Mouse (Mus musculus) kidney, postnatal 0 days (tissue): ENCODE results near the gene Ogdh. TPM values are rescaled to one million over a fixed set of nuclear protein-coding genes. Genes with fewer than 3 reads are reported as not detected.

ENCODE experiments used
- ATAC-seq: fragments of 200-750 bp; cut with Nextera tagmentation; replicated peaks from 2 replicates; pipeline ENCODE4 v1.8.0; 2017; ENCODE audit warnings: low read depth, moderate number of reproducible peaks, moderate TSS enrichment, moderate library complexity; ENCODE audit not compliant: low FRiP score
- DNase-seq: peaks from one replicate; pipeline ENCODE4 v3.0.0-alpha.2; 2016; ENCODE audit warnings: low spot score
- H3K27ac ChIP-seq: fragments of 300-500 bp; sonication (generic); 2 replicates; pipeline ENCODE4 v1.5.1; 2014; ENCODE audit warnings: mild to moderate bottlenecking
- H3K27me3 ChIP-seq: fragments of 300-500 bp; sonication (generic); 2 replicates; pipeline ENCODE4 v1.6.1; 2014; ENCODE audit warnings: low read length, mixed read lengths; ENCODE audit not compliant: insufficient read depth
- H3K36me3 ChIP-seq: fragments of 300-500 bp; sonication (generic); 2 replicates; pipeline ENCODE4 v1.6.1; 2014; ENCODE audit warnings: low read length, mixed read lengths; ENCODE audit not compliant: insufficient read depth
- H3K4me1 ChIP-seq: fragments of 300-500 bp; sonication (generic); replicated peaks from 2 replicates; pipeline ENCODE4 v1.6.1; 2014; ENCODE audit warnings: antibody characterized with exemption, low read length, mixed read lengths; ENCODE audit not compliant: insufficient read depth
- H3K4me2 ChIP-seq: fragments of 300-500 bp; sonication (generic); 2 replicates; pipeline ENCODE4 v1.6.1; 2014; ENCODE audit warnings: mild to moderate bottlenecking, low read length, moderate library complexity, mixed read lengths
- H3K4me3 ChIP-seq: fragments of 300-500 bp; sonication (generic); replicated peaks from 2 replicates; pipeline ENCODE4 v1.5.1; 2014; ENCODE audit warnings: low read depth, low read length
- H3K9ac ChIP-seq: fragments of 300-500 bp; sonication (generic); 2 replicates; pipeline ENCODE4 v1.6.1; 2014; ENCODE audit warnings: low read depth, low read length
- H3K9me3 ChIP-seq: fragments of 300-500 bp; sonication (generic); replicated peaks from 2 replicates; pipeline ENCODE4 v1.6.1; 2016; ENCODE audit warnings: low read length, inconsistent platforms, mixed read lengths
- CTCF ChIP-seq: IDR thresholded peaks from 2 replicates; pipeline ENCODE4 v1.5.1; 2016; ENCODE audit warnings: antibody characterized with exemption, low read depth, mild to moderate bottlenecking, moderate library complexity
- WGBS: fragments of 180-500 bp; shearing (Covaris S2); extraction: QIAGEN DNeasy Blood & Tissue Kit; methylation state at CpG from one replicate; pipeline ENCODE4 v1.1.7; 2014; 5-methylcytosine and 5-hydroxymethylcytosine counted together
- polyA plus RNA-seq: library from polyadenylated mRNA; unstranded; fragments of >200 nt; fragmentation: Nextera tagmentation; extraction: Ambion mirVana; gene quantifications from 2 replicates; pipeline ENCODE4 v1.2.1, GENCODE M21; 2015

Gene Ogdh
- polyA plus RNA-seq, 1 experiment from 2014 or later, result 125 TPM

GRCm38 (mm10) chr11:6331256-6331655 is 39.8 kb downstream of the Ogdh start:
- Histone ChIP-seq H3K27me3 (no peaks in the 10 kb centered on the region), H3K4me3 (no peak overlapping the region), H3K4me2 (no peak overlapping the region), H3K36me3 (peaks cover 13% of the 10 kb centered on the region; the same call in 1 of the 2 replicates), H3K9me3 (no peaks in the 10 kb centered on the region), H3K27ac (no peak overlapping the region), H3K9ac (no peak overlapping the region), H3K4me1 (no peaks in the 10 kb centered on the region)
- WGBS, result 87% methylated on average over 7 of the region's 7 CpGs
- ATAC-seq (no peak), DNase-seq (no peak)
- no peak for TF ChIP-seq CTCF

DNA sequence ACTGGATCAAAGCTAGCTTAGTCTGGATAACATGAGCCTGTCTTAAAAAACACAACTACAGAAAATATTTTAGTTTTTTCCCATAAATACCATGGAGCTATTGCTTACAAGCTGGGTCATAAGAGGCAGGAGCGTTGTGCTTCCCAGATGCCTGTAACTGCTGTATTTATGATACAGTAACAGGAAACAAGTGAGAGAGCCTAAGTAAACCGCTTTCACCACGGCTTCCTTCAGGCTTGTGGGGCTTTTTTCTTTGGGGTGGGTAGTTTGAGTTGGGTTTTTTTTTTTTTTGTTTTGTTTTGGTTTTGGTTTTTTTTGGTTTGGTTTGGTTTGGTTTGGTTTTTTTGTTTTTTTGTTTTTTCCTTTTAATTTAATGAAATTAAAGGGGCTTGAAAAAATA is 41.2 kb downstream of the Ogdh start:
- no peak for TF ChIP-seq CTCF
- no peak overlapping the region for H3K4me2 ChIP-seq
- ATAC-seq, result no peak
- peaks cover 23% of the 10 kb centered on the region for H3K36me3 ChIP-seq
- DNase-seq, result peak; percentile 8
- H3K4me3 ChIP-seq, result no peak overlapping the region
- no peaks in the 10 kb centered on the region for H3K4me1 ChIP-seq
- H3K27ac ChIP-seq, result no peak overlapping the region
- H3K27me3 ChIP-seq, result no peaks in the 10 kb centered on the region
- no peaks in the 10 kb centered on the region for H3K9me3 ChIP-seq
- H3K9ac ChIP-seq, result no peak overlapping the region
- 76% methylated on average over 3 of the region's 3 CpGs for WGBS

- no peak for ATAC-seq
- WGBS, result 88% methylated on average over 7 of the region's 7 CpGs
Measured at GRCm38 (mm10) chr11:6333403-6333802, 42.0 kb downstream of the Ogdh start.

DNA sequence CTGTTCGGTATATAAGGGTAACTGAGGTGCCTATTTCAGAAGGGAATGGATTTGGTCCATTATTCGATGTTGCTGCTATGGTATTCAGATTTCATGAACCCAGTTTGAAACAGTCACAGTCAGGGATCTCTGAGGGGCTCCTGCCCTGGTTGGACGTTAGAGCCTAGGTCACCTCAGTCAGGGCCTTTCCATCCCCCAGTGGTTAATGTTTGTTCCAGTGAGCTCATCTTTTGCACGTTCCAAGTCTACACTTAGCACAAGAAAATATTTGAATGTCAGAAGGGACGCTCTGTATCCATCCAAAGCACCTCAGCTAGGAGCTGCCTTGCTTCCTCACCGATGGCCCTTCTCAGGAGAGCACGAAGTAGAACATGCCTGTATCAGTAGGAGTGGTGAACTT is 43.9 kb downstream of the Ogdh start:
- no peaks in the 10 kb centered on the region for H3K27me3 ChIP-seq
- H3K36me3 ChIP-seq, result peaks cover 41% of the 10 kb centered on the region
- no peaks in the 10 kb centered on the region for H3K9me3 ChIP-seq
- H3K27ac ChIP-seq, result no peak overlapping the region
- H3K9ac ChIP-seq, result no peak overlapping the region
- no peak for DNase-seq
- TF ChIP-seq CTCF, result no peak
- WGBS, result 90% methylated on average over 7 of the region's 7 CpGs
- peak; percentile 76 for ATAC-seq
- H3K4me3 ChIP-seq, result no peak overlapping the region
- H3K4me2 ChIP-seq, result no peak overlapping the region
- H3K4me1 ChIP-seq, result no peaks in the 10 kb centered on the region

More at GRCm38 (mm10) chr11:6333403-6333802, 42.0 kb downstream of the Ogdh start:
- TF ChIP-seq CTCF, result no peak
- Histone ChIP-seq H3K4me2 (no peak overlapping the region), H3K27me3 (no peaks in the 10 kb centered on the region), H3K4me3 (no peak overlapping the region), H3K9me3 (no peaks in the 10 kb centered on the region), H3K36me3 (peaks cover 28% of the 10 kb centered on the region), H3K27ac (no peak overlapping the region), H3K4me1 (no peaks in the 10 kb centered on the region), H3K9ac (no peak overlapping the region)
- no peak for DNase-seq

DNA sequence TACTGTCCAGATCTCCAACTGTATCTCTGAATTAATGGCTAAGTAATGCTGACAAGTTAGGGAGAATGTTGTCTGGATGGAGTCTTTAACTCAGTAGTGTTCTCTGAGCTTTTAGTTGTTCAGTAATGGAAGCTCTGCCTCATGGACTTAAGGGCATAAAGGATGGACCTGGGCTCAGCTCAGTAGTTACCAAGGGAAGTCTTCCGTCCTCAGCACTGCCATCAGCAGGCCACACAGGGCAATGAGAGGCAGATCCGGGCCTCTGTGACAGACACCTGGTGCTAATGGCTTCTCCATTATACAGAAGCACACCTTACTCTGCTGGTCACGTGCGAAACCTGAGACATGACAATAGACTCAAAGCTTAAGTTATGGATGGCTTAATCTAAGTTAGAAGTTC is 45.3 kb downstream of the Ogdh start:
- Histone ChIP-seq H3K4me1 (no peaks in the 10 kb centered on the region), H3K36me3 (peaks cover 52% of the 10 kb centered on the region), H3K27me3 (no peaks in the 10 kb centered on the region), H3K4me2 (no peak overlapping the region), H3K9me3 (no peaks in the 10 kb centered on the region), H3K4me3 (no peak overlapping the region), H3K9ac (no peak overlapping the region), H3K27ac (no peak overlapping the region)
- peak; percentile 85 for ATAC-seq
- 76% methylated on average over 4 of the region's 4 CpGs for WGBS
- DNase-seq, result peak; percentile 16
- peak; percentile 14; the same call in 1 of the 2 replicates for TF ChIP-seq CTCF

GRCm38 (mm10) chr11:6345956-6346355 is 54.5 kb downstream of the Ogdh start:
- peaks cover 90% of the 10 kb centered on the region for H3K36me3 ChIP-seq
- ATAC-seq (no peak), DNase-seq (no peak)
- no peak overlapping the region for H3K4me3 ChIP-seq
- TF ChIP-seq CTCF, result no peak
- H3K4me2 ChIP-seq, result no peak overlapping the region
- no peaks in the 10 kb centered on the region for H3K27me3 ChIP-seq
- no peak overlapping the region for H3K27ac ChIP-seq
- WGBS, result 95% methylated on average over 4 of the region's 4 CpGs
- H3K9ac ChIP-seq, result no peak overlapping the region
- H3K4me1 ChIP-seq, result no peaks in the 10 kb centered on the region
- no peaks in the 10 kb centered on the region for H3K9me3 ChIP-seq

GRCm38 (mm10) chr11:6346966-6347365 is 55.5 kb downstream of the Ogdh start:
- no peak overlapping the region for H3K4me3 ChIP-seq
- H3K36me3 ChIP-seq, result peaks cover 87% of the 10 kb centered on the region
- H3K27ac ChIP-seq, result no peak overlapping the region
- no peak for TF ChIP-seq CTCF
- DNase-seq, result no peak
- H3K9ac ChIP-seq, result no peak overlapping the region
- no peak overlapping the region for H3K4me2 ChIP-seq
- no peaks in the 10 kb centered on the region for H3K4me1 ChIP-seq
- H3K27me3 ChIP-seq, result no peaks in the 10 kb centered on the region
- WGBS, result 88% methylated on average over 7 of the region's 7 CpGs
- no peak for ATAC-seq
- no peaks in the 10 kb centered on the region for H3K9me3 ChIP-seq
